Mouse (Mus musculus): ENCODE results near the gene Med15.
"Not testable (repeated sequence)": the region's sequence is repeated elsewhere in the genome, so short reads cannot be mapped to it uniquely, and the experiment has no call there.

Med15 gene

DNA sequence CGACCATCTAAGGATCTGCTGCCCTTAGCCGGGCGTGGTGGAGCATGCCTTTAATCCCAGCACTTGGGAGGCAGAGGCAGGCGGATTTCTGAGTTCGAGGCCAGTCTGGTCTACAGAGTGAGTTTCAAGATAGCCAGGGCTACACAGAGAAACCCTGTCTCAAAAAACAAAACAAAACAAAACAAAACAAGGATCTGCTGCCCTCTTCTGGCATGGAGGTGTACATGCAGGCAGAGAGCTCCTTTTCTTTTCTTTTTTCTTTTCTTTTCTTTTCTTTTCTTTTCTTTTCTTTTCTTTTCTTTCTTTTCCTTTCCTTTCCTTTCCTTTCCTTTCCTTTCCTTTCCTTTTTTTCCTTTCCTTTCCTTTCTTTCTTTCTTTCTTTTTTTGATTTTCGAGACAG, 118.0 kb downstream of the Med15 start:
- DNase-seq (ENCODE audit: low spot score), result not testable (repeated sequence)

DNA sequence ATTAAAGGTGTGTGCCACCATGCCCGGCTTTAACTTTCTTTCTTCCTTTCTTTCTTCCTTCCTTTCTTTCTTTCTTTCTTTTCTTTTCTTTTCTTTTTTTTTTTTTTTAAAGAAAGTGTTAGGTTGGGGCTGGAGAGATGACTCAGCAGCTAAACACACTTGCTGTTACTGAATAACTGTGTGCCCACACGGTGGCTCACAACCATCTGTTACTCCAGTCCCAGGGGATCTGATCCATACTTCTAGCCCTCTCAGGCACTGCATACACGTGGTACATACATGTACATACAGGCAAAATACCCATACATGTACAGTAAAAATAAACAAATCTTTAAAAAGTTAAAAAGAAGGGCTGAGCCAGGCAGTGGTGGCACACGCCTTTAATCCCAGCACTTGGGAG, 121.3 kb downstream of the Med15 start:
- no peak for DNase-seq (ENCODE audit: low spot score)

DNA sequence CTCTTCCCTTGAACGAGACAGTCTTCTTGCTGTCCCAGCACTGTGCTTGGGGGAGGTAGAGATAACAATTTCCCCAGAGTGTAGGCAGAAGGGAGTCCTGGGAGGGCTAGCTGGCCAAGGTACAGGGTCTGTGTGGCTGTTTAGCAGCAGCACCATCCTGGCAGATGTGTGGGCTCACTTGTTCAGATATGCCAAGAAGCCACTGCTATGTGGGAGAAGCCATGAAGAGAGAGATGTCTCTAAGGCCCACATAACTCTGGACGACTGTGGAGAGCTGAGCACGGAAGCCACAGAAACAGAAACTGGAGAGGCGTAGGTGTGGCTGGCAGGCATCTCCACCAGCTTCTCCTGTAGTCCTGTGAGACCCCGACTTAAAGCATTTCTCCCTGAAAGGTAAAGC, 127.0 kb downstream of the Med15 start:
- DNase-seq (ENCODE audit: low spot score), result no peak

DNA sequence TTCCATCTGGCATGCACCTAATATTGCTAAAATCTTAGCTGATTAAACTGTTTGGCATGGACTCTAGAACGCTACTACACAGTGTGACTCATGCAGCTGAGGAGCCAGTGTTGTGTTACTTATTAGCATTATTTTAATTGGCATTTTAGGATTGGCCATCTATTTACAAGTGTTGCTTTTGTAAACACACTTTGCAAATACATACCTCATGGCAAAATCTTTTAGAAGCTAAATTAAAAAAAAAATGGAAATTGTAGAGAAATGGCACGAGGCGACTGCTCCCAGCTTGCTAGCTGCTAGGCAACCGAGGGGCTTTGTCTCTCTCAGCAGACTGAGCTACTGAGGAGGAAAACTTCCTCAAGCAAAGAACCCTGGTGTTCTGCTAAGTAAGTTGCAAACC, 127.8 kb downstream of the Med15 start:
- DNase-seq (ENCODE audit: low spot score), result no peak
